Mouse (Mus musculus) Patski (cell line): ENCODE results near the gene Cerk. TPM values are rescaled to one million over a fixed set of nuclear protein-coding genes. Genes with fewer than 3 reads are reported as not detected.
"Not testable (repeated sequence)": the region's sequence is repeated elsewhere in the genome, so short reads cannot be mapped to it uniquely, and the experiment has no call there.

Experiments
- ATAC-seq: fragments of 100-300 bp; one replicate; pipeline ENCODE4 v1.8.0; 2021
- CTCF ChIA-PET: fragments of 350-600 bp; sonication (Branson Sonifier 250); formaldehyde crosslinking; loops from one replicate; lab custom pipeline; 2022; ENCODE audit warnings: inconsistent platforms; lab: Charles Lee
- POLR2A ChIA-PET: fragments of 350-600 bp; sonication (Branson Sonifier 250); formaldehyde crosslinking; loops from one replicate; lab custom pipeline; 2022; ENCODE audit warnings: antibody characterized with exemption, inconsistent platforms; lab: Charles Lee
- DNase-seq: peaks from one replicate; pipeline ENCODE4 v3.0.0-alpha.2; 2011; ENCODE audit warnings: low read depth, low spot score
- H3K27me3 ChIP-seq: fragments of 371-371 bp; one replicate; pipeline ENCODE4 v1.5.1; 2021
- CTCF ChIP-seq: fragments of 100-300 bp; IDR thresholded peaks from one replicate; pipeline ENCODE4 v1.5.1; 2021
- in situ Hi-C: fragments of 300-500 bp; cut with MboI; formaldehyde crosslinking; loops from 3 replicates; pipeline ENCODE4 v1.11.1; 2018; ENCODE audit warnings: low pct_unique_long_range_greater_than_20kb, mixed read lengths
- polyA plus RNA-seq: library from polyadenylated mRNA; unstranded; gene quantifications from one replicate; pipeline ENCODE4 v1.2.3, GENCODE M21; 2021

The Cerk gene
- polyA plus RNA-seq, 1 experiment from 2014 or later, result 46.2 TPM

DNA sequence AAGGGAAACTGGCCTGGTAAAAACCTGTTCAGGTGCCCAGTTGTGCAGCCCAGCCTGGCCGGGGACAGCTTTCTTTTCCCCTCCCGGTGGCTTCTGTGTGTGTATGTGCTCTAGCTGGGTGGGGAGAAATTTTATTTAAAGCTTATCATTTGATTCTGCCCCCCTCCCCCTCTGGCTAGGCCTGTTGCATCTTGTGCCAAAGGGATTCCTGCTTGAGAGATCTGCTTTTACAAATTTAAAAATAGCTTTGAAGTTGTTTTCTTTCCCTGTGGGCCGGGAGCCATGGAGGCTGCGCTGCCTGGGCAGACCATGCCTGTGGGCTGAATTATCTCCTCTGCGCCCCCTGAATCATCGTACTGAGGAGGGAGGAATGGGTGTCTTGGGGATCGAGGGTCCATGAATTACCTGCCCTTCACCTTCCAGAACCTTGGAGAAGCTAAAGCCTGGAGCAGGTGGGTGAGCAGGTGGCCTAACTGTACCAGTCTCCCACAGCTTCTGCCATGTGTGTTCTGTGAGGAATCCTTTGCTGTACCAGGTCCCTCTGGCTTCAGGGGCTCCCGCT is 76.2 kb downstream of the Cerk start:
- in situ Hi-C loops, result no loop called here
- no peaks in the 10 kb centered on the region for H3K27me3 ChIP-seq
- POLR2A ChIA-PET, result interaction anchor here (0.5 to 1.4 kb wide), 3 partner anchors 27 to 48 kb away, joined by 3 read pairs; no protein-coding TSS in a partner anchor
- ATAC-seq (no peak), DNase-seq (no peak)
- CTCF ChIA-PET, result interaction anchor here (1.1 to 2.5 kb wide), 4 partner anchors 9 to 197 kb away, joined by 4 to 7 read pairs (median 4); no protein-coding TSS in a partner anchor
- TF ChIP-seq CTCF, result no peak

DNA sequence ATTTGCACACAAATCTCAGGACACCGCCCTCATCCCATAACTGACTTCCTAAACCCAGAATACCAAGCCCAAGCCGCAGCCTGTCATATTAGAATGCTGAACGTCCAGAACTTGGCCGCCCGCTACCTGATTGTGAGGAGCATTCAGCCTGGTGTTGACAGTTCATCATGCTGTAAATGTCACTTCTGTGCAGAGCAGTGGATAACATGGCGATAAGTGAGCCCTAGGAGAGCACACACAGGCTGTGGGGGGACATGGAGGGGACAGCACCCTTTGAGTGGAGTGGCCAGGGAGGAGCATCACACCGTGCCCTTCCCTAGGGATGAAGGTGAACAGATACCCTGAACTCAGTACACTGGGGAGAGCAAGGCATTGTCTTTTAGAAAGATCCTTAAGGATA is 76.7 kb downstream of the Cerk start:
- ChIA-PET POLR2A (no interaction called here), CTCF (interaction anchor here (1.1 to 2.5 kb wide), 4 partner anchors 9 to 196 kb away, joined by 4 to 7 read pairs (median 4); no protein-coding TSS in a partner anchor)
- ATAC-seq (no peak), DNase-seq (no peak)
- in situ Hi-C loops, result no loop called here
- TF ChIP-seq CTCF, result no peak
- no peaks in the 10 kb centered on the region for H3K27me3 ChIP-seq

DNA sequence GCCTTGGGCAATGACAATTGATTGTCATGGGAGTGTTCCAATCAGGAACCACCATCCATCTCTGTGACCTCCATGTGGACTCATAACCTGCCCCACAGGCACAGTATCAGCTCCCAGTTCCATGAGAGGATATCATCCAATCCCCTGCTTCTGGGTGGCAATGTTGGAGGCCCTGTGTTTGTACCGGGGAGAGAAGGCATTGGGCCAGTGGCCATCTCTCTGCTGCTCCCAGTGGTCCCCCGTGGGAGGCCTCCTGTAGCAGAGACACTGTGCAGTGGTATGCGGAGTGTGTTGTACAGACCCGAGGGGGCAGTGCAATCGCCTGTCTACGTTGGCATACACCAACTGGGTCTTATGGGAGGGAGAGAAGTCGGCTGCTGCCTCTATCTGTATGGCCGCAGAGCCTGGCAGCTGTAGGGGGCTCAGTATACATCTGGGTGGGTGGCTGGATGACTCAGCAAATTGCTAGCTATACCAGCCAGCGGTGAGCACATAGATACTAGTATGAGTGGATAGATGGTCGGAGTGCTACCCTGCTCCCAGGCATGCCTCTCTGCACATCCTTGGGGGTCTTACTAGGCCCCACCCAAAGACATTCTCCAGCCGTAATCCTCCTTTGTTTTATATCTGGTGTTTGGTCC is 78.0 kb downstream of the Cerk start:
- no peak for DNase-seq
- no peak for ATAC-seq
- no peak for TF ChIP-seq CTCF
- ChIA-PET POLR2A (no interaction called here), CTCF (interaction anchor here (1.2 kb wide), 1 partner anchor 33 kb away, joined by 3 read pairs; no protein-coding TSS in a partner anchor)
- H3K27me3 ChIP-seq, result no peaks in the 10 kb centered on the region
- in situ Hi-C loops, result no loop called here

DNA sequence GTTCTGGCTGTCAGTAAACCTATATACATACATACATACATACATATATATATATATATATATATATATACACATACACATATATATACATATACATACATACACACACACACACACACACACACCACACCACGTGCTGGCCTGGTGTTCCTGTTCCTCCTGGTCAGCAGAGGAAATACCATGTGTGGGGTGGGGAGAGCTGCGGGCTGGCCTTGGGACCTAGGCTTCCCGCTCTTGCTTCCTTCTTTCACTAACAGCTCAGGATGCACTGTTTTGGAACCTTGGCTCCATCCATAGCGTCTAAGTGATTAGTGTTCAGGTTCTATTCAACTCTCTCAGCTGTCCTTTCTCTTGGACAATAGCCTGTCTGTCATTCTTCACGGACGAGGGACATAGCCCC is 80.2 kb downstream of the Cerk start:
- in situ Hi-C loops, result no loop called here
- no peaks in the 10 kb centered on the region for H3K27me3 ChIP-seq
- POLR2A ChIA-PET, result interaction anchor here (0.5 kb wide), 1 partner anchor 418 kb away, joined by 4 read pairs; no protein-coding TSS in a partner anchor
- no peak for DNase-seq
- CTCF ChIA-PET, result no interaction called here
- TF ChIP-seq CTCF, result no peak
- ATAC-seq, result no peak

DNA sequence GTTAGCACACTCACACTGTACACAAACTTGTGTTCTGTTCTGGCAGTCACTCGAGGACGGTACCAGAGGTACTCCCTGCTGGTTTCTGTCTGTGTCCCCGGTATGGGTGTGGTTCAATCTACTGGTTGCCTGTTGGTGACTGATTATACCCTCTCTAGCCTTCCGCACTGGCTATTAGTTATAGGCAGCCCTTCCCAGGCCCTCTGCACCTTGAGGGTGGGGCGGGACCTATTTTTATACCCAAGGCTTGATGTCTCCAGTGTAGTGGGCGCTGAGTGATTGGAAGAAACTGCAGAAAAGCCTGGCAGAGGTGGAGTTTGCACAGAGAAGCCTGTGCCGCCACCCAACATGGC is 80.6 kb downstream of the Cerk start:
- POLR2A ChIA-PET, result interaction anchor here (0.5 kb wide), 1 partner anchor 418 kb away, joined by 4 read pairs; no protein-coding TSS in a partner anchor
- CTCF ChIA-PET, result interaction anchor here (1.2 kb wide), 1 partner anchor 9 kb away, joined by 3 read pairs; no protein-coding TSS in a partner anchor
- no peaks in the 10 kb centered on the region for H3K27me3 ChIP-seq
- in situ Hi-C loops, result no loop called here
- TF ChIP-seq CTCF, result no peak
- DNase-seq (no peak), ATAC-seq (no peak)

DNA sequence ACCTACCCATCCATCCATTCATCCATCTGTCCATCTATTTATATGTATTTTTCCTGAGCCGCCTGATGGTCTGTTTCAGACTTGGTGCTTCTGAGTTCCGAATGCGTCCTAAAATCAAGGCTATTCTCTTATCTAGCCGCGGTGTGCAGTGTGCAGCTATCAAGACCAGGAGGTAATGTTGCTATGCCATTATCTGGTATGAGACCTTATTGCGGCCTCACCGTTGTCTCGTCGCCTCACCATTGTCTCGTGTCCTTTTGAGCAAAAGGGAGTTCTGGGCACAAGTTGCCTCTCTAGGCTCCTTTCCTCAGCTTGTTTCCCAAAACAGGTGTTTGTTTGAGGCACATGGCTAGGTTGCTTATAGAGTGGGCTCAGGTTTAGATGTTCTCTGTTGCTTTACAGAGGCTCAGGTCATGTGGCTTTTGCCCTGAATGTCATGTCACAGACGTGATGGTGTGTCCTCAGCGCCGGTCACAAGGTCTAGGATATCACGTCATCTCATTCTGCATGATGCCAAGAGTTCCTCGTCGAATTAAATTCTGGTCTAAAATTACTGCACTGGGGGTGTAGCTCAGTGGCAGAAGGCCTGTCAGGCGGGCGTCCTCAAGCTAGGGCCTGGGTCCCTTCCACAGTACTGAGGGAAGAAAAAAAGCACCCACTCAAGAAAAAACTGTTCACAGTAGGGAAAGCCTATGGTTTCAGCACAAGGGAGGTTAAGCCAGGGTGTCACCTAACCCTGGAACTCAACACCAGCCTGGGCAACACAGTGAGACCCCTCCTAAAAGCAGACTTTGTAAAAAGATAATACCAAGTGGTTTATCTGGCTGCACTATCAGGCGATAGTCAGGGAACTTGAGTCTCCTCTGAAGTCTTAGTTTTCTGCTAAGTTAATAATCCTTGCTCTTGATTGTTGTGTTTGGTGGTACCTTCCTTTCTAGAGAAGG is 81.3 kb downstream of the Cerk start:
- H3K27me3 ChIP-seq, result no peaks in the 10 kb centered on the region
- ATAC-seq, result no peak
- in situ Hi-C loops, result no loop called here
- CTCF ChIA-PET, result interaction anchor here (1.2 to 1.4 kb wide), 2 partner anchors 9 to 31 kb away, joined by 3 read pairs; no protein-coding TSS in a partner anchor
- no peak for TF ChIP-seq CTCF
- no peak for DNase-seq
- POLR2A ChIA-PET, result no interaction called here

DNA sequence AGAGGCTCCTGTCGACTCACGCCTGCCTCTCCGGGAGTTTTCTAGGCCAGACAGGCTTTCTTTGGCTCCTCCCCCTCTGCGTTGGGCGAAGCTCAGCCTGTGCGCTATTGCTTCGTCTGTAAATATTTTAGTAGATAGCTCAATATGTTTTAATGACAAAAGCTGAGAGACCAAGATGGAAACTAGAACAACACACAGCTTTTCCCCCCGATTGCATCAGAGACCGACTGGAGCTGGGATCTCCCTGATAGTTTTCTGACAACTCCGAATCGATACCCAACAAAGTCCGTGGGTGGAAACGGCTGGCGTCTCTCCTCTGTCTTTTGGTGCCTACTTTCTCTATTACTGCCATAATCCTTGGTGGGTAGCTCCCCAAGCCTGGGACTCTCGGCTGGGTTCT is 83.6 kb downstream of the Cerk start:
- ATAC-seq (no peak), DNase-seq (no peak)
- CTCF ChIA-PET, result interaction anchor here (1.3 kb wide), 2 partner anchors 23 to 48 kb away, joined by 3 to 4 read pairs; no protein-coding TSS in a partner anchor
- no peaks in the 10 kb centered on the region for H3K27me3 ChIP-seq
- in situ Hi-C loops, result no loop called here
- no peak for TF ChIP-seq CTCF
- POLR2A ChIA-PET, result no interaction called here

DNA sequence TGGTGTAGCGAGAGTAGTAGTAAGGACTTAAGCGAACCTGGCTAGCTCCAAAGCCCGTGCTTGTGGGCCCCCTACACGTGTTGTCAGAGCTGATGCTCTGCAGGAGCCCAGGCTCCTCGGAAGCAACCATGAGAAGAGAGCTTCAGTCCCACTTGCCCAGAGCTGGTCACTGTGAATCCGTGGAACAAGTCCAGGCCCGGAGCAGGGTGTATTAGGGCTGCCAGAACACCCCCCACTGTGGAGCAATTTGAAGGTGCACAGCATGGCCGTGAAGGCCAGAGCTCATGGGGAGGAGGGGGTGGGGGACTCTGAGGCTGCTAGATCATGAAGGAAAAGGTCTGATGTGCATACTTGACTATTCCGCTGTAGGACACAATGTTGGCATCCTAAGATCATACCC is 84.4 kb downstream of the Cerk start:
- no peak for ATAC-seq
- in situ Hi-C loops, result no loop called here
- H3K27me3 ChIP-seq, result no peaks in the 10 kb centered on the region
- CTCF ChIA-PET, result interaction anchor here (1.3 kb wide), 1 partner anchor 47 kb away, joined by 4 read pairs; no protein-coding TSS in a partner anchor
- no peak for DNase-seq
- POLR2A ChIA-PET, result no interaction called here
- no peak for TF ChIP-seq CTCF

DNA sequence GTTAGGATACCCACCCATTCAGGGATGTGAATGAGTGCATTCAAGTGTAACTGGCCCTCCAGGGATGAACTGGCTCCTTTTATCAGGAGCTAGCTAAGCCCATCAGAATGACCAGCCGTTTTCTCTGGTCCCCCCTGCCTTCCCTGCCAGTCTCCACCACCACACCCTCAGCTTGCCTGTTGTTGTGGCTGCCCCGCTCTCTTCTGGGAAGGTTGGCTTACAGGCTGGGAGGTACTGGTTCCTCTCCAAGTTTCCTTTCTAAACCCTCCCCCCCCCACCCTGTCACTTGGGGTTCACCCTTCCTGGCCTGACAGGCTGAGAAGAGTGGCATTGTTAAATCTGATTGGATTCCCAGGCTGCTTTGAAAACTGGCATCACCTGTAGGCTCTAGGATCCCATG is 88.1 kb downstream of the Cerk start:
- ChIA-PET POLR2A (no interaction called here), CTCF (no interaction called here)
- in situ Hi-C loops, result no loop called here
- ATAC-seq (no peak), DNase-seq (no peak)
- TF ChIP-seq CTCF, result no peak
- no peaks in the 10 kb centered on the region for H3K27me3 ChIP-seq

DNA sequence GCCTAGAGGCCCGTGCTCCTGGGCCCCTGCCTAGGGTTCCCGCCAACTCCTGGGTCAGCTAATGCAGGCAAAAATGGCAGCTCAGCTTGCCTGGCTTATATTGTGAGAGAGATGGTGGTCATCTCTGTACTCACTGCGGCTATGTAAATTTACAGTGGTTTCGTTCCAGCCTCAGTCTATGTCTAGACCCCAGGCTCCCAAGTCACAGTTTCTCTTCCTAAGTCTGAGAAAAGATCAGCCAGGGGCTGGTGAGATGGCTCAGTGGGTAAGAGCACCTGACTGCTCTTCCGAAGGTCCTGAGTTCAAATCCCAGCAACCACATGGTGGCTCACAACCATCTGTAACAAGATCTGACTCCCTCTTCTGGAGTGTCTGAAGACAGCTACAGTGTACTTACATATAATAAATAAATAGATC is 89.3 kb downstream of the Cerk start:
- ATAC-seq, DNase-seq, H3K27me3 ChIP-seq, in situ Hi-C loops: not testable (repeated sequence)
- POLR2A ChIA-PET, result interaction anchor here (1.3 kb wide), 1 partner anchor 16 kb away, joined by 3 read pairs; no protein-coding TSS in a partner anchor
- CTCF ChIA-PET, result interaction anchor here (1.3 kb wide), 1 partner anchor 25 kb away, joined by 4 read pairs; no protein-coding TSS in a partner anchor
